Mouse (Mus musculus) frontal cortex, postnatal 14 days (tissue): Measurements from ENCODE around the gene Rab43.
"Not testable (repeated sequence)": the region's sequence is repeated elsewhere in the genome, so short reads cannot be mapped to it uniquely, and the experiment has no call there.

Source experiments
- DNase-seq, 2 experiments: peaks; one replicate each; pipeline ENCODE4 v3.0.0; 2022; ENCODE audit warnings: low spot score in 2 of 2

Rab43 gene

GRCm38 (mm10) chr6:87786621-87787020, 25.3 kb downstream of the Rab43 start:
- DNase-seq, result no peak

- no peak for DNase-seq
Observed at GRCm38 (mm10) chr6:87784033-87784432, 27.9 kb downstream of the Rab43 start.

DNA sequence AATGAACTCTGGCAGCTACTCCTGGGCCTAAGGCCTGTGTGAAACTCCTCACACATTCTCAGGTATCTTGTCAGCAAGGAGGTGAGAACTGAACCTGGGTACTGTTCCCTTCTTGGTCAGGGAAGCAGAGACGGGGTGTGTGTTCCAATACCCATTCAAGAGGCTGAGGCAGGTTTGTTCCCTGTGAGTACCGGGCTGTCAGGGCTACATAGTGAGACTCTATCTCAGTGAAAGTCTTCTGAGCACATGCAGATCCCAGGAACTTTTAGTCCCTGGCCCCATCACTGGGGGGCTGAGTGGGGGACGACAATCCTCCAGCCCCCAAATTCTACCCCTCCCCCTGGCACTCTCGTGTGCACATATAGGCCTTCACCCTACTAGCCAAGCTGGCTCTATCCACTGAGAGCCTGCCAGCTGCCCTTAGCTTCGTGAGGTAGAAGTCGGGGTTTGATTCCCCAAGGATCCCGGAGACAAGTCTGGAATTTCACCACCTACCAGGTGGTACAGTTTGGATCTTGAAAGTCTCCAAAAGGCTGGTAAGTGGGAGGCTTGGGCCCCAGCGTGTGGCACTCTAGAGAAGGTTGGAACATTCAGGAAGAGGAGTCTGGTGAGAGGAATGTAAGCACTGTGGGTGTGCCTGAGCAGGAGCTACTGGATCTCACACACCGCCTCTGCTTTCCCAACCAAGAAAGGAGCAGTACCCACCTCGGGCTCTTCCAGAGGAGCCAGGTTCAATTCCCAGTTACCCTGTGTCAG, 31.2 kb downstream of the Rab43 start:
- no peak for DNase-seq

DNA sequence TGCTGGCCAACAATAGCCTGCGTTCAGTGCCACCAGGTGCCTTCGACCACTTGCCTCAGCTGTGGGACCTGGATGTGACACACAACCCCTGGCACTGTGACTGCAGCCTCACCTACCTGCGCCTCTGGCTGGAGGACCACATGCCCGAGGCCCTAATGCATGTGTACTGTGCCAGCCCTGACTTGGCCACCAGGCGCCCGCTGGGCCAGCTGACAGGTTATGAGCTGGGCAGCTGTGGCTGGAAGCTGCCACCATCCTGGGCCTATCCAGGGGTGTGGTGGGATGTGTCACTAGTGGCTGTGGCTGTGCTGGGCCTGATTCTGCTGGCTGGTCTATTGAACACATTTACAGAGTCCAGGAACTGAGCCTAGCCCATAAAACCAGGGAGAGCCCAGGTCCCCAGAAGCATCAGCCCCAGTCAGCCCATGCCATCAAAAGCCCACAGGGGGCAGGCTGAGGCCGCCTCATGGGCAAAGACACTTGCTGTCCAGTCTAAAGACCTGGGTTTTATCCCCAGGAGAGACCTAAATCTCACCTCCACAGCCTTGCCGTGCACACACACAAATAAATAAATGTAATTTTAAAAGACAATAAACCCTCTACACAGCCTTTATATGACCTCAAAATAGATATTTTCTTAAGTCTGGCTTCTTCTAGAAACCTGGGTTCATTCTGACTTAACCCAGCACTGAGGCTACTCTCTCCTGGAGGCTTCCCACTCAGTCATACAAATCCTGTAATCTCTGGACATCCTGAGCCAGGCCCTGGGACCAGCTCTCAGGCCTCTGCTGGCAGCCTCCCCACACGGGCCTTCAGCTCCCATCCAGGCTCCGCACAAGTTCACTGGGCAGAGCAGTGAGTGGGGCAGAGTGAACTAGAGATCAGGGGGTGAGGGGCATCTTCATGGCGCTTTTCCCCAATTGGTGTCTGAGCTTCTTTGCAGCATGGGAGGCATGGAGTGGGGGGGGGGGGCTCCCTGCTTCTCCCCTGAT, 32.5 kb downstream of the Rab43 start:
- no peak for DNase-seq

DNA sequence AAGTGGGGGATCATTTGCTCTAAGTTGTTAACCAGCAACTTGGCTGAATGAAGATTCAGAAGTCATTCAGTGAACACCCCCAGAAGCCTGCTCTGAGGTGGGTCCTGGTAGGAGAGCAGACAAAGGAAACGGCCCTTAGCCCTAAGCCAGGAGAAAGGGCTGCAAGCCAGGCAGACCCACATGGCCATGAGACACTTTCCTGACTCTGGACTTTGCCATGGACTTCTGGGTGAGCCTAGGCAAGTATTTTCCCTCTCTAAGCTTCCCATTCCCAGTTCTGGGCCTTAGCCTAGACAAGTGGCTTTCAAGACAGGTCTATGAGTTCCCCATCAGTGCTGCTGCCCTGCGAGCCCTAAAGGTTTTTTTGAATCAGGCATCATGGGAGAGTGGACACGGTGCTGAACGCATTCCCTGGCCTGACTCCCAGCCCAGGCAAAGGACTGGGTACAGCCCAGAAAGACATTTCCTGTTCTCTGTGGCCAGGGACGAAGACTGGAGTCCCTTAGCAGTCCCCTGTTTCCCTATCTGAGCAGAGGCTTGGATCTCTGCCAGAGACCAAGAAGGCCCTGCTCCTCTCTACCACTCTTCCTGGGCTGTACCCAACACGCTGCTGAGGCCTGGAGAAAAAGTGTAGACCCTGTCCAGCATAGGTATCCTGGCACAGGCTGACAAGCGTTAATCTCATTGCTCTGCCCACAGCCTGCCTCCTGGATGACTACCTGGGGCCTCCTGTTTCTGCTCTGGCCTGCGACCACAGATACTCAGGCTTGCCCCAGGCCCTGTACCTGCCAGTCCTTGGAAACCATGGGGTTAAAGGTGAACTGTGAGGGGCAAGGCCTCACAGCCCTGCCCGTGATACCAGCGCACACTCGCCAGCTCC, 33.4 kb downstream of the Rab43 start:
- no peak for DNase-seq

GRCm38 (mm10) chr6:87777842-87778241, 34.1 kb downstream of the Rab43 start, which contains the start of gene Gp9:
Gene Gp9, plus strand, starts transcription at chr6:87778072.
- DNase-seq, result no peak

GRCm38 (mm10) chr6:87776663-87777062, 35.3 kb downstream of the Rab43 start:
- DNase-seq, result no peak

DNA sequence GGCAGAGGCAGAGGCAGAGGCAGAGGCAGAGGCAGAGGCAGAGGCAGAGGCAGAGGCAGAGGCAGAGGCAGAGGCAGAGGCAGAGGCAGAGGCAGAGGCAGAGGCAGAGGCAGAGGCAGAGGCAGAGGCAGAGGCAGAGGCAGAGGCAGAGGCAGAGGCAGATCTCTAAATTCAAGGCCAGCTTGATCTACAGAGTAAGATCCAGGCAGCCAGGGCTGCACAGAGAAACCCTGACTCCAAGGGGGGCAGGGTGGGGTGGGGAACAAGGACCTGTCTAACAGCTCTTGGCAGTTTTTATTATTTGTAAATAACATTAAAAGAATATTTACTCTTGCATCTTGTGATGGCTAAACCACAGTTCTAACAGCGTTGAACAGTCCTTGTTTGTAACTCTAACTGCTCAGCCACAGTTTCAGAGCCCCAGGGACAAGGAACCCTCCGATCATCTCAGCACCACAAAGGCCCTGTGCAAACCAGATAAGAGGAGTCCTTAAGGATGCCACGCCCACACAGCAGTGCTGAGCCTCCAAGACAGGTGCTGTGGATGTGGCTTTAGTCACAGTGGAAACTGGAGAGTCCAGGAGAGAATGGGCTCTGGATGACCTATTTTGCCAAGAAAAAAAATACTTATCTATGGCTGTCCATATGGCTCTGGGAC, 36.2 kb downstream of the Rab43 start:
- DNase-seq, result no peak

DNA sequence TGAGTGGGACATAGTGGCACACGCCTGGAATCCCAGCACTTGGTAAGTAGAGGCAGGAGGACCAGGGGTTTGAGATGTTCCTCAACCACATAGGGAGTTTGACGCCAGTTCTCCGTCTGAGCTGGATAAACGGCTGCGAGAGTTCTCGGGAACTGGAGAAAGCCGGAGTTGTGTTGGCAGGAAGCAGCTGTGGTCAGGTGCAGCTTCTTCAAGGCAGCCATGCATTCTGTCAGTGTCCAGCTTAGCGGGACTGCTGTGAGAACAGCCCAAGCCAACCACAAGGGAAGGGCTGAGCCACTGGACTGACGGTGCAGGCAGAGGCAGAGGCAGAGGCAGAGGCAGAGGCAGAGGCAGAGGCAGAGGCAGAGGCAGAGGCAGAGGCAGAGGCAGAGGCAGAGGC, 37.1 kb downstream of the Rab43 start:
- DNase-seq, result no peak

DNA sequence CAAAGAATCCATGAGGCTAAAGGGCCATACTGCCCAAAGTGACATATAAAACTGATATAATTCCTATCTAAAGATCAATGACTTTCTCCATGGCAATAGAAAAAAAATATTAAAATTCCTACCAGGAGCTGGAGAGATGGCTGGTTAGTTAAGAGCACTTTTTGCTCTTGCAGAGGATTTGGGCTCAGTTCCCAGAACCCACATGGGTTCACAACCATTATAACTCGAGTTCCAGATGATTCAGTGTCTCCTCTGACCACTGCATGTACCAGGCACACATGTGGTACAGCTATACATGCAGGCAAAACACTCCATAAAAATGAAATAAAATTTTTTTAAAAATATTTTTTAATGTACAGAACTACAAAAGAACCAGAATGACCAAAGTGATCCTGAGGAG, 37.5 kb downstream of the Rab43 start:
- no peak for DNase-seq

GRCm38 (mm10) chr6:87770626-87771025, 41.3 kb downstream of the Rab43 start:
- DNase-seq, result no peak

GRCm38 (mm10) chr6:87764296-87764695, 47.7 kb downstream of the Rab43 start:
- not testable (repeated sequence) for DNase-seq

DNA sequence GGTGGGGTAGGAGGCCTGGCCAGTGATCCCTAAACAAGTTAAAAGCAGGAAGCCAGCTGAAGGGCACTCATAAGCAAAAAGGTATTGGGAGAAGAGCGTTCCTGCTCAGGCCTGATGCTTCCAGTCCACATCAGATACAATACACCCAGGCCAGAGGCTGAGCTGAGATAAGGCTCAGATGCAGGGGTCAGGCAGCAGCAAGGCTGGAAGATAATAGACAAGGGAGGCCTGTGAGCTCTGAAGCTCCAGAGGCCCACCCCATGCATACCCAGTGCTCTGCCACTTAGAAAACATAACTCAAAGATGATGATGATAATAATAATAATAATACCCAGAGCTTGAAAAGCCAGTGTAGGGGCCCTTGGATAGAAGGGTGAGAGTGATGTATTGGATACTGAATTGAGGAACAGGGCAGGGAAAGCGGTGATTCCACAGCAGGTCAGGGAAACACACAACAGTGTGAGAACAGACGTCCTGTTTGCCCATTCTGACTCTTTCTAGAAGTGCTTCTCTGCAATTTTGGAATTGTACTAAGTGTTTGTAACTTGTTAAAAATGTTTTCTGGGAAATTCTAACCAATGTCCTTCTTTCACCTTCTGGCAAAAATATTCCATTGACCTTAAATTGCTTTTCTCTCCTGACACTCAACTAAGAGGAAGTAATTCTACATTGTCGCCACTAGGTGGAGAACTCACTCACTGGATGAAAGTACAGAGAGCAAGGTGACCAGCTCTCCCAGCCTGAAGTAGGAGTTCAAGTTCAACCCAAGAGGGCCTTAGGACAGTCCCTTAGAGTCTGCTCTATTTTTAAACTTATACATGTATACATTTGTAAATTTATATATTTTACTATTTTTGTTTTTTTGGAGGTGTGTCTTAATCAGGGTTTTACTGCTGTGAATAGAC, 48.3 kb downstream of the Rab43 start:
- no peak for DNase-seq

GRCm38 (mm10) chr6:87762161-87762560, 49.8 kb downstream of the Rab43 start:
- DNase-seq, result no peak

- DNase-seq, result no peak
Observed at GRCm38 (mm10) chr6:87759850-87760249, 52.1 kb downstream of the Rab43 start.

- DNase-seq, result no peak
Observed at GRCm38 (mm10) chr6:87759404-87759803, 52.6 kb downstream of the Rab43 start.

- no peak for DNase-seq
Observed at GRCm38 (mm10) chr6:87756896-87757295, 55.1 kb downstream of the Rab43 start.

DNA sequence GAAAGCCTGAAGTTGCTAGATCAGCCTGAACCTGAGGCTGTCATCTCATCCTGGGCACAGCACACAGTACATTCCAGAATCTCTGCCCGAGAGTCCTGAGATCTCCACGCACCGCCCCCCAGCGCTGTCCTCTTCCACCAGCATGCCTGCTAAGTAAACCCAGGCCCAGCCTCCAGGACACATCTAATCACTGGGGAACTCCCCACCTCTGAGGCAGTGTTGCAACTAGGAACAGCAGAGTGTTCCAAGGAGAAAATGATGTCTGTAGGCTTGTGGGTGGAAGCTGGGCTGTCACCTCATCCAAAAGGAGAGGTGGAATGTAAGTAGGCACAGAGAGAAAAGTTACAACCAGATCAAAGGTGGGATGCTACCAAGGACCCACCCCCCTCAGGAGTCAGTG, 56.8 kb downstream of the Rab43 start:
- DNase-seq, result no peak

- no peak for DNase-seq
Observed at GRCm38 (mm10) chr6:87751574-87751973, 60.4 kb downstream of the Rab43 start.
